Mouse (Mus musculus) bone marrow macrophage, adult 2 months (primary cell): Measurements from ENCODE around the gene Ccndbp1. TPM values are rescaled to one million over a fixed set of nuclear protein-coding genes. Genes with fewer than 3 reads are reported as not detected.

Source experiments
- H3K27ac ChIP-seq: 2 replicates; pipeline ENCODE4 v1.5.1; 2012; ENCODE audit warnings: low read depth, low read length; ENCODE audit not compliant: insufficient read depth
- H3K4me1 ChIP-seq: 2 replicates; pipeline ENCODE4 v1.6.1; 2012; ENCODE audit warnings: low read length; ENCODE audit not compliant: control insufficient read depth, insufficient read depth
- H3K4me3 ChIP-seq: 2 replicates; pipeline ENCODE4 v1.5.1; 2012; ENCODE audit warnings: mild to moderate bottlenecking, low read length, moderate library complexity; ENCODE audit not compliant: insufficient read depth
- CTCF ChIP-seq: IDR thresholded peaks from 2 replicates; pipeline ENCODE4 v1.5.1; 2012; ENCODE audit warnings: low read depth, mild to moderate bottlenecking, low read length, moderate library complexity
- POLR2A ChIP-seq: IDR thresholded peaks from 2 replicates; pipeline ENCODE4 v1.6.1; 2012; ENCODE audit warnings: mild to moderate bottlenecking, low read depth, low read length, borderline replicate concordance
- polyA plus RNA-seq: library from polyadenylated mRNA; stranded (reverse); fragments of >200 nt; gene quantifications from 2 replicates; pipeline ENCODE4 v1.2.4, GENCODE M21; 2012; ENCODE audit not compliant: missing spikeins, insufficient read depth, insufficient read length

Ccndbp1 gene
- polyA plus RNA-seq, 1 experiment: 69.8 TPM

GRCm38 (mm10) chr2:121061315-121061714 is 53.1 kb downstream of the Ccndbp1 start:
- no peak overlapping the region for H3K27ac ChIP-seq
- no peaks in the 10 kb centered on the region for H3K4me1 ChIP-seq
- H3K4me3 ChIP-seq: no peak overlapping the region
- TF ChIP-seq POLR2A (no peak), CTCF (no peak)

Other genes starting within 250 kb of the Ccndbp1 start
- 12.2 and 15.7 TPM in 2 replicates for gene Cdan1, start 158.3 kb upstream of the Ccndbp1 start, polyA plus RNA-seq
- 4.4 and 4.9 TPM in 2 replicates for gene Ttbk2, start 157.8 kb upstream of the Ccndbp1 start, polyA plus RNA-seq
- 11.2 and 14.9 TPM in 2 replicates for gene Ubr1, start 37.7 kb upstream of the Ccndbp1 start, polyA plus RNA-seq
- 7.2 and 11.4 TPM in 2 replicates for gene Tmem62, start 31.4 kb upstream of the Ccndbp1 start, polyA plus RNA-seq
- gene Epb42, start 28.7 kb downstream of the Ccndbp1 start, polyA plus RNA-seq: not detected in 2 replicates
- not detected in 2 replicates for gene Tgm5, start 77.4 kb downstream of the Ccndbp1 start, polyA plus RNA-seq
- gene Tgm7, start 101.4 kb downstream of the Ccndbp1 start, polyA plus RNA-seq: not detected in 2 replicates
- gene Adal, start 132.0 kb downstream of the Ccndbp1 start, polyA plus RNA-seq: 6.0 and 7.6 TPM in 2 replicates
- gene Lcmt2, start 132.2 kb downstream of the Ccndbp1 start, polyA plus RNA-seq: 5.9 and 6.2 TPM in 2 replicates
- 61.9 and 68.4 TPM in 2 replicates for gene Tubgcp4, start 162.3 kb downstream of the Ccndbp1 start, polyA plus RNA-seq
- 27.5 and 28.5 TPM in 2 replicates for gene Zscan29, start 162.7 kb downstream of the Ccndbp1 start, polyA plus RNA-seq